Mouse (Mus musculus): ENCODE results near the gene Lrrc75a.

Gene Lrrc75a

GRCm38 (mm10) chr11:62645732-62646494 is 2.4 kb downstream of the Lrrc75a start:
- ATAC-seq (ENCODE audit: low TSS enrichment): peak; percentile 55

DNA sequence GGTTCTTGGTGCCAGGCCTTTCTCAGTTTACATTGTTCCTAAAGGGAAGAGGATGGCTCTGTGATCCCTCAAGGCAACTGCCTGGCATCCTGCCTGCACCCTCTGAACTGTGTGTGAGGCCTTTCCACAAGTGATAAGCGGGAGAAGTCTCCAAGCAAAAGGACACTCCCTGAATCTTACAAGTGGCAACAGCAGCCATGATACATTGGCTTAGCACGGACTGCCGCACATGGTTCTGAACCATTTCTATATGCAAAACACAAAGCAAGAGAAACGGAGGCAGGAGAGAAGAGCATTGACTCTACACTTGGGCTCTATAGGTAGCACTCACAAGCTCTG is 3.0 kb downstream of the Lrrc75a start:
- no peak for ATAC-seq (ENCODE audit: low TSS enrichment)

DNA sequence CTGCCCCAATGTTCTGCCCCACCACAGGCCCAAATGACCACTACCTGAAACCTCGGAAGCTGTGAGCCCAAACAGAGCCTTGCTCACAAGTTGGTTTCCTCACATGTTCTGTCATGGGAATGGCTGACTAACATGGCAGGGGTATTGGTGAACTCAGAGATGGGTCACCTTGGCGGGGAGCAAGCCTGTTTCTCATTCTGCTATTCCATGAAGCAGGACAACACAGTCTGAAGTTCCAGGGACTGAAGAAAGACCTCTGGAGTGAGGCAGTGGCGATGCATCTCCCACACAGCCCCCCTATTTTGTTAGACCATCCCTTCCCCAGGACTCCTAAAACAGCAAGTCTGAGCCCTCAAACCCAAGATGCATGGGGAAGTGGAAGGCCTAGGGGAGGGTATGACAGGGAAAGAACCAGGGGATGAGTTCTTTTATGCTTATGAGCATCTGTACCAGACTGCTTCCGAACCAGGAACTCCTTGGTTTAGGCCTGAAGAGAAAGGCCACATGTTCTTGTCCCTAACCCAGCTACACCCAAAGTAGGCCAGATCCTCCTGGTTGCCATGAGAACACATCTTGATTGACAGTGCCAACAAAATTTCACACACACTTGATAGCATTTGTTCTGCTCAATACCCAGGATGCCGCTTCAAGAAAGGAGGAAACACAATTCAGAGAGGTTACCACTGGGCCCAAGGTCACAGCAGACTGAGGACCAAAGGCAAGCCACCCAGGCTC is 3.6 kb downstream of the Lrrc75a start:
- ATAC-seq (ENCODE audit: low TSS enrichment): no peak

DNA sequence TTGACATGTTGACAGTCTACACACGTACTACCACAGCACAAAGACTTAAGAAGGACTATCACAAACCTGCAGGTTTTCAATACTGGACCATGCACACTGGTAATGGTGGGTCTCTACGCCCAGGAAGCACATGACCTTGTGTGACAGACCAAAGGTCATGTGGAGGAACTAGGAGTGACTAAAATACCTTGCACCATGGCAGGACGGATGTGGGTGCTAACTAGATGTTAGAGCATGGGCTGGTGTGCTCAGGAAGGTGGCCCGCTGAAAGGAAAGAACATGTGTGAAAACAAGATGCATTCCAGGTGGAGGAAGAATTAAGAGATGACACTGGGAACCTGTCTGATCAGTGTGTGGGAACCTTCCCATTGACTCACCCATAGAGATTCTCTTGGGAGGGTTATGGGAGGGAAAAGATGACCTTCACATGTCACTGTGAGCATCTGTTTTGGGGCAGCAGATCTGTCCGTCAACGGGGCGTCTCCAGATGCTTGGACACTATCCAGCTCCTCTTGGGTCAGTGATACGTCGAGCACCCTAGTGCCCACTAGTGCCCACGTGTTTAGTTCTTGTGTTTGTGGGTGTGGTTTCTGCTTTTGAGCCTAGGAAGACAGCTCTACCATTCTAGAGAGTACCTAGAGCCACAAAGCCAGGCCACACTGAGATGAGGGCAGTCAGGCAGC is 4.5 kb downstream of the Lrrc75a start:
- ATAC-seq (ENCODE audit: low TSS enrichment): no peak

GRCm38 (mm10) chr11:62643011-62643631 is 5.2 kb downstream of the Lrrc75a start:
- 0 out of 2 replicates have a peak, but pooled peaks have one; percentile 14 for ATAC-seq (ENCODE audit: low TSS enrichment)

DNA sequence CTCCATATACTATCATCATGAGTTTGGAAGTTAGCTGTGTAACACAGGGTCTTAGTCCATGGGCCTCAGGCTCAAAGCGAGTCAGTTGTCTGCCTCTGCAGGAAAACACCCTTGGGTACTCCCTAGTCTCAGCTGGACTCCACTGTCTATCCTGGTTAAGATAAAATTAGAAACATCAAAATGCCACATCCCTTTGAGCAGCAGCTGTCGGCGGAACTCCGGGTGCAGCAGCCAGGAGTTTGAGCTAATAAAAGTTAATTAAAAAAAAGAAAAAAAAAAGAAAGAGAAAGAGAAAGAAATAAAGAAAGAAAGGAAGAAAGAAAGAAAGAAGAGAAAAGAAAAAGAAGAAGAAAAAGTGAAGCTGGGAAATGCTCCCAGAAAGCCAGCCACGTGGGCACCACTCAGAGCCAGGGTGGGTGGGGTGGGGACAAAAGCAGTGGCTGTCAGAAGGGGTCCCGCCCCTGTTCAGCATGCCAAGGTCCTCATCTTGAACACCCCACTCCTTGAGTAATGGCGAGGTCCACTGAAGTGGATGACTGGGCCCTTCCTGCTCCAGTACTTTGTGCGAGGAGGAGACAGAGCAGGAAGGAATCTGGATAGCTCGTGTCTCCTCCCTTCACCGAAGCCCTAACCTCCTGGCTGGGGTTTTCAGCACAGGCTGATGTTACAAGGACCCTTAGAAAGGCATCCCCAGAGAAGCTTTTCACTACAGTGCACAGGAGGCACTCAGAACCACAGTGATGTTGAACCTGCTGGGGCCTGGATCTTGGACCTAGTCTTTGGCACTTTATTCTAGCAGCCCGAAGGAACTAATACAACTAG is 6.1 kb downstream of the Lrrc75a start:
- no peak for ATAC-seq (ENCODE audit: low TSS enrichment)

DNA sequence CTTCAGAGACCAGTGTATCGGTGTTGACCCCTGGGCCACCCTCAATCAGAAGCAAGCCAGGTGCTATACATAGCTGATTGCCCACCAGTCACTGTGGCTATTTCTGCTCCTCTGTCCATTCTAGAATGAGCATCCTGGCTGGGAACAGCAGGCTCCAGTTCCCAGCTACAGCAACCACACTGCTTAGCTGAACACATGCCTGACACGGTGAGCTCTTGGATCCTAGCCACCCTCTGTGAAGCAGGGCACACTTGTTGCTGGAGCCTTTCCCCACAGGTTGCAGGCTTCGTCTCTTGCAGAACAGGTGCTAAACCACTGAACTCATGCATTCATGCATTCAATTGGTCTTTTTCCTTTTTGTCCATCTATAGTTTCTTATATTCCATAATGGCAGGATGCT is 7.9 kb downstream of the Lrrc75a start:
- no peak for ATAC-seq (ENCODE audit: low TSS enrichment)

DNA sequence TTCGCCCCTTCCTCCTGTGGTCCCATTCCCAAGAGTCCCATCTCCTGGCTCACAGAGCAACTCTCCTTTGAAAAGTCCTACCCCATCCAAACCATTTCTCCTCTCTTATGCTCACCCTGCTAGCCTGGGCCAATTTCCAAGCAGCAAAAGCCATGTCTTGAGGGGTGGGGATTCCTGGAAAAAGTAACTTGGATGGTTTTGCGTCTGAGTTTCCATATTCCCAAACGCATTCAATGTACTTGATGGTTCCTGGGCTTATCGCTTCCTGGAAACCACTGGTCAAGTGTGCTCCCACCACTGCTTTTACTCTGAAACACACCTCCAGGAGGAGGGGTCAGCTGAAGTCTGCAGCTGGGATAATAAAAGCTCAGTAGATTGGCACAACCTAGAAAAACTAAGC is 9.9 kb downstream of the Lrrc75a start:
- ATAC-seq (ENCODE audit: low TSS enrichment): no peak

DNA sequence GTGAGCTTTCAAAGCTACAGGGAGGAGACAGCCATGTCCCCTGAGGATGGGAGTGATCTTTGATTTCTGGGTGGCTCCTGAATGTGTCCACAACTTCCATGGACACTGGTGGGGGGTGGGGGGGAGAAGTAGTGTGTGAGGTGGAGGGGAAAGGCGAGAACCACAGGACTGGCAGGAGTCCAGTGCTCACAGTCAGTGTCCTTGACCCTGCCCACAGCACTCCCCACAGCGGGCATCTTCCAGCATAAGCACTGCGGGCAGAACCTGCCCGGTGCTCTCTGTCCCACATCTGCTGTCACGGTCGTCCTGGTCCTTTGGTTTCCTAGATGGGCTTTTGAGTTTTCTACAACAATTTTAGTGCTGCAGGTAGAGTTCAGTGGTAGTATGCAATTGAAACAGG is 10.5 kb downstream of the Lrrc75a start:
- no peak for ATAC-seq (ENCODE audit: low TSS enrichment)

- ATAC-seq (ENCODE audit: low TSS enrichment): 0 out of 2 replicates have a peak, but pooled peaks have one; percentile 13
These were observed 10.9 kb downstream of the Lrrc75a start for GRCm38 (mm10) chr11:62637401-62637800.

DNA sequence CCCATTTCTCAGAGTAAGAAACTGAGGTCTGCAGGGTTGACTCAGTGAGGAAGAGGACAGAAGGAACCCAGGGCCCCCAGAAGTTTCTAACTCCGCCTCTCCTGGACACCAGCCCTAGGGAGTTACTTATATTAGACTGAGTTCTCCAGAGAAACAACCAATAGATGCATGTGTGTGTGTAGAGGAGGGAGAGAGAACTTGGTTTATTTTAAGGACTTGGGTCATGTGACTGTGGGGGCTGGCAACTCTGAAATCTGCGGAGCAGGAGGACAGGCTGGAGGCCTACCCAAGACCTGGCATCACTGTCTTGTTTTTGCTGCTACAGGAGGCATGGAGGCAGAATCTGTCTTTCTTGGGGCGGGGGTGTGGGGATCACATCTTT is 11.5 kb downstream of the Lrrc75a start:
- ATAC-seq (ENCODE audit: low TSS enrichment): peak; percentile 72

DNA sequence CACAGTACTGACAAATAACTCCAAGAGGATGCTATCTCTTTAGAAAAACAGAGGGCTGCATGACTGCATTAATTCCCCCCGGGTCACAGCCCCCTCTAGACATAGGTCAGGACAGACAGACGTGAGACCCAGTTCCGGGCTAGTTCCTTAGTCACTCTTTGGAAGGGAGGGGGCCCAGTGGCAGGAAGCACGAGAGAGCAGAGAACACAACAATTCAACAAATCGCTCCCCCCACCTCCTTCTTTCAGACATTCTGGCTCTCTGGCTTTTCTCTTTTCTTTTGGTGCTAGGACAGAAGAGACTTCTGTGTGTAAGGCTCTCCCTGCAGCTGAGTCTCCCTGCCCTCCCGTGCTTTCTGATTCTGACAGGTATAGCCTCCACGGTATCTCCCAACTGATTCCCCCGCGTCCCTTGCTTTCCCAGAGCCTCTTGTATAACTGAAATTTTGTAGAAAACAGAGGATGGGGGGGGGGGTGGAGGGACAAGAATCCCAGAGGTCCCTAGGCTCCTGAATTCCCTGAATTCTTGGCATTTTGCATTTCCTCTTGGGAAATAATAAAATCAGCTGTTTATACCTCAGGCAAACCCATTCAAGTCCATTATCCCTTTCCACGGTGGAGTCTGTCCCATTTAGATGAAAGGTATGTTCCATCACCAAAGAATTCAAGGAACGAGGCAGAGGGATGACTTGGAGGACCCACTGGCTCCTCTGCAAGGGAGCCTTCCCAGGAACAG is 12.1 kb downstream of the Lrrc75a start:
- peak; percentile 30; the same call in 1 of the 2 replicates for ATAC-seq (ENCODE audit: low TSS enrichment)

DNA sequence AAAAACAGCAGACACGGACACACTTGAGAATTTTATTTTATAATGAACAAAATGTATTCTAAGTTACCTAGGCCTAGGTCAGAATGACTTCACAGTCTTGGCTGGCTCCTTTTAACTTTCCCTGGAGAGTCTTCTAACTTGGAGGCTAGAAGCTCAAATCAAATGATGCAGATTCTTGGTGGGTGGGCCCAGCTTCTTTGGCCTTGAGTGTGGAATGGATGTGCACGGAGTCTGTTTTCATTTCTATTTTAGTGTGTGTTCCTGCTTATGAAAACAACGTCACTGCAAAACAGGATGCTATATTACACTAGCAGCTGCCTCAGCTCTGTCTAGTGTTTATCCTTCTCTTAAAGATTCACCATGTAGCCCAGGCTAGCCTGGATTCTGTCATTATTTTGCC is 12.9 kb downstream of the Lrrc75a start:
- no peak for ATAC-seq (ENCODE audit: low TSS enrichment)

- ATAC-seq (ENCODE audit: low TSS enrichment): no peak
These were observed 17.2 kb downstream of the Lrrc75a start for GRCm38 (mm10) chr11:62631138-62631537.

DNA sequence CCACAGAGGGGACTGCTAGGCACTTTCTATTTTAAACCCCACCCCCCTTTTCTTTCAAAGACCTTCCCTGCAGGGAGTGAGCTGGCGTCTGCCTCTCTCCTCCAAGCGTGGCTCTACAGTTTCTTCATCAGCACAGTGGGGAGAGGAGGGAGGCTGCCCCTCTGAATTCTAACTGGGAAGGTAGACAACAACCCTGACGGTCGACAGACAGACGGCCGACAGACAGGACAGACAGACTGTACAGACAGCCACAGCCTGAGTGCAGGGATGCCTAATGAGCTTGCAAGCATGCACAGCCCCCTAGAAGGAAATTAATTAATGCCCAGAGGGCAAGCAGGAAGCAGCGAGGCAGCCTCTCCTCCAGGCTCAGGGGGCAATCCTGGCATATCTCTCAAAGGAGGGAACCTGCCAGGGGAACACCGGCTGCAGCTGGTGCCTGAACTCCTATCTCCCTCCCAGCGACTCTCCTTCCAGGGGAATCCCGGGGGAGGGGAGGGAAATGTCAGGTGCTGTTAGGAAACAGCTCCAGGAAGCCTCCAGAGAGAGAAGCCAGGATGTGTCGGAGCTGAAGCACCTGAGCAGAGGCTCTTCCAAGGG is 18.0 kb downstream of the Lrrc75a start:
- ATAC-seq (ENCODE audit: low TSS enrichment): peak; percentile 13; the same call in 1 of the 2 replicates

- ATAC-seq (ENCODE audit: low TSS enrichment): no peak
These were observed 18.7 kb downstream of the Lrrc75a start for GRCm38 (mm10) chr11:62629352-62630224.

GRCm38 (mm10) chr11:62624341-62625291 is 23.7 kb downstream of the Lrrc75a start:
- peak; percentile 94 for ATAC-seq (ENCODE audit: low TSS enrichment)

GRCm38 (mm10) chr11:62622850-62623249 is 25.5 kb downstream of the Lrrc75a start:
- no peak for ATAC-seq (ENCODE audit: low TSS enrichment)

Data from frontal cortex, adult (tissue).